Mouse (Mus musculus): ENCODE results near the gene Birc3. TPM values are rescaled to one million over a fixed set of nuclear protein-coding genes. Genes with fewer than 3 reads are reported as not detected.
A peak's percentile ranks its signal among the peaks of the same experiment; 100 is the strongest.

Gene Birc3
- polyA plus RNA-seq, 1 experiment from 2014 or later: 4.7 TPM

DNA sequence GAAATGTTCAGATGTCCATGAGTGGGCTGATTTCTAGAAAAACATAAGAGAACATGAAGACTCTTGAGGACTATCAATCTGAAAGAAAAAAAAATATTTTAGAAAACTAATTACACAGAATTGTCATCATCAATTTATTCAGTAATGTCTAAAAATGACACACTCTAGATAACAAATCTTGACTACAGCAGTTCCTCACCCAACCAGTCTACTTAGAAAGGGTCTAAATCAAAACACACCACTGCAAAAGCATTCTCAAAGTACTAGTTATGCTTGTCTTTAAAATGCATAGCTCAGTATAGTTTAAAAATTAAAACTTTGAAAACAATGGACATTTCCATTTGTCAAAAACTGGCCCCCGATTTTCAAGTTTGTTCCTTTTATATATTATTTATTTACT lies 37.7 kb downstream of the Birc3 start:
- no peak overlapping the region for H3K27ac ChIP-seq
- H3K36me3 ChIP-seq: peaks cover 11% of the 10 kb centered on the region
- no peak overlapping the region for H3K4me3 ChIP-seq
- no peak overlapping the region; the same call in none of the 2 replicates for H3K4me2 ChIP-seq (replicated peaks)
- peaks cover 27% of the 10 kb centered on the region for H3K4me1 ChIP-seq
- no peak overlapping the region for H3K9ac ChIP-seq
- ATAC-seq (ENCODE audit: low FRiP score): no peak
- WGBS: 95% methylated on average over 1 of the region's 1 CpGs
- H3K9me3 ChIP-seq (replicated peaks): no peaks in the 10 kb centered on the region
- H3K27me3 ChIP-seq: no peaks in the 10 kb centered on the region

DNA sequence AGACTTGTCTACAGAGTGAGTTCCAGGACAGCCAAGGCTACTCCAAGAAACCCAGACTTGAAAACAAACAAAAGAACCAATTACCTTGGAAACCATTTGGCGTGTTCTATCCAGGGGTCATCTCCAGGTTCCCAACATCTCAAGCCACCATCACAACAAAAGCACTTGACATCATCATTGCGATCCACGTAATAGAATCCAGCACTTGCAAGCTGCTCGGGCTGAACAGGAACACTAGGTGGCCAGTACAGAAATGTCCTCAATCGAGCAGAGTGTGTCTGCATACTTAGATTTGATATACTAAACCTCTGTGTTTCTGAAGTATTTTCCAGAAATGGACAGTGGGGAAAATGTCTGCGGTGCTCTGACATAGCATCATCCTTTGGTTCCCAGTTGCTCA lies 39.6 kb downstream of the Birc3 start:
- 91% methylated on average over 6 of the region's 6 CpGs for WGBS
- peaks cover 11% of the 10 kb centered on the region for H3K36me3 ChIP-seq
- H3K4me2 ChIP-seq (replicated peaks): peak overlapping the region; percentile 32; the same call in 1 of the 2 replicates
- no peak overlapping the region for H3K4me3 ChIP-seq
- H3K4me1 ChIP-seq: peaks cover 36% of the 10 kb centered on the region
- no peaks in the 10 kb centered on the region for H3K27me3 ChIP-seq
- H3K9me3 ChIP-seq (replicated peaks): no peaks in the 10 kb centered on the region
- no peak for ATAC-seq (ENCODE audit: low FRiP score)
- no peak overlapping the region for H3K9ac ChIP-seq
- no peak overlapping the region for H3K27ac ChIP-seq

DNA sequence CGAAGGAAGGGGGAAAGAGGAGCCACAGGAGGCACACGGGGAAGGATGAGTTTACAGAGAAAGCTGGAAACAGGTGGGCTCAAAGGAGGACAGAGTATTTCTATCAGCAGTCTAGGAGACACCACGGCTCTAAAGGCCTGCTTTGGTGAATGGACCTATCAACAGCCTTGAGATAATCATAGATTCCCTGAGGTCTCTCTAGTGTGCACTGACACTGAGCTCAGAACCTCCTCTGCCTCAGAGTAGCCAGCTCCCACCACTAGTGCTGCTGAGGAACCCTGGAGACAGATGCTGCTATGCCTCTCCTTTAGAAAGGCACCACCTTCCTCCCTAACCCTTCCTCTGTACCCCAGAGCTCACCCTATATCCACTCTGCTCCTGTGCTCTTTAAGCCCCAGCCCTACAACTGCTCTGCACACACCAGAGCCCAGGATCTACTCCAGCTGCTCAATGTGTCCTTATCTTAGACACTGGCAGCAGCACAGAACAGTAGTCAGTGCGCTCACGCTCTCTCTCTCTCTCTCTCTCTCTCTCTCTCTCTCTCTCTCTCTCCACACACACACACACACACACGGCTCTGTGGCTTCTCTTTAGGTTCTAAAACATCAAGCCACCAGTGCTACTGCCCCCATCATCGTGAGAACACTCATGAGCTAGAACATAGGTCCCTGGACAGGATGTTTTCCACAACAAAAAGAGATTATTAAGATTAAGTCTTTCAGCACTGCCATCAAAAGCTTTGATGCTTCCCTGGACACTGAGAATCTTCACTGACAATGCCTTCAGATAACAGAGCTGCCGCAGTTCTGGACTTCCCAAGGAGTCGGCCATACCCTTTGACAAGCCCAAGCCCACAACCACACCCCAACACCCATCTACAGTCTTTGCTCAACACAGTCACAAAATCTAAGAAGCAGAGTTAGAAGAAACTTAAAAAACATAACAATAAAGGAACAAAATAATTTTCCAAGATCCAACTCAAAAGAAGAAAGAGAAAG lies 43.2 kb downstream of the Birc3 start:
- Histone ChIP-seq H3K4me1 (peaks cover 32% of the 10 kb centered on the region), H3K9me3 (replicated peaks) (no peaks in the 10 kb centered on the region), H3K27me3 (no peaks in the 10 kb centered on the region), H3K9ac (no peak overlapping the region), H3K27ac (no peak overlapping the region), H3K4me2 (replicated peaks) (peak overlapping the region; percentile 30; the same call in 1 of the 2 replicates), H3K4me3 (no peak overlapping the region), H3K36me3 (peaks cover 16% of the 10 kb centered on the region)
- no peak for ATAC-seq (ENCODE audit: low FRiP score)
- WGBS: 86% methylated on average over 9 of the region's 9 CpGs

DNA sequence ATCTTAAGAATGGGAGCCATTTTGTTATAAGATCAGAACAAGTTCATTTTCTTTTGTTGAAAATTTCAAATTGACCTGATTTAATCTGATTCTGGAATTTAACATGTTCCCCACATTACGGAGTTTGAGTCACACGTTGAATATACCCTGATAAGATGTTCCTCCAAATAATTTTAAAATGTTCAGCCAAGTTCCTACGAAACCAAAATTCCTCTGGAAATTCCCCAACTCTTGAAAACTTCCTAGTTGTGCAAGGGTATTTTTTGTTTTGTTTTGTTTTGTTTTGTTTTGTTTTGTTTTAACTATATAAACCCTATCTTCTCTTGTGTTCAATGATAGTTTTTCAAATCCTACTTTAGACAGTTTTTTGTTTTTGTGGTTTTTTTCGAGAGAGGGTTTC lies 44.3 kb downstream of the Birc3 start:
- peaks cover 12% of the 10 kb centered on the region for H3K36me3 ChIP-seq
- no peak overlapping the region for H3K4me3 ChIP-seq
- no peak for ATAC-seq (ENCODE audit: low FRiP score)
- no peak overlapping the region for H3K27ac ChIP-seq
- WGBS: 96% methylated on average over 4 of the region's 4 CpGs
- peaks cover 25% of the 10 kb centered on the region for H3K4me1 ChIP-seq
- H3K27me3 ChIP-seq: no peaks in the 10 kb centered on the region
- H3K9me3 ChIP-seq (replicated peaks): no peaks in the 10 kb centered on the region
- H3K9ac ChIP-seq: no peak overlapping the region
- H3K4me2 ChIP-seq (replicated peaks): no peak overlapping the region

DNA sequence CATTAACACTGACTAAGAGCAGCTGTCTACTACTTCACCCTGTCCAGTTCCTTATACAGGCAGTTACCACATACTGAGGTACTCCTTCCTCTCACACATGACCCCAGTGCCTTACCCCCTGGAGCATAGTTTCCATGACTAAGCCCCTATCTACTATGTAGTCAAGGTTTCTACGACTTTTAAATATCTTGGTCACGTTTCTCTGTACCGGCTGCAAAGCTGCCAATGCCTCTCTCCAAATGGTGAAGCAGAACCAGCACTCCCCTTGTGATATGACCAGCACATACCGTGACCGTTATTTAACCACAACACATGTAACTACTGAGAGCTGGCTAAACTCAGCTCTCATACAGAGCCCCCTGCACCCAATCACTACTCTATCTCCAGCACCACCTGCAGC lies 48.1 kb downstream of the Birc3 start:
- H3K27me3 ChIP-seq: no peaks in the 10 kb centered on the region
- no peaks in the 10 kb centered on the region for H3K9me3 ChIP-seq (replicated peaks)
- ATAC-seq (ENCODE audit: low FRiP score): no peak
- H3K4me3 ChIP-seq: no peak overlapping the region
- no peak overlapping the region for H3K4me2 ChIP-seq (replicated peaks)
- H3K36me3 ChIP-seq: peaks cover 25% of the 10 kb centered on the region
- H3K27ac ChIP-seq: no peak overlapping the region
- H3K9ac ChIP-seq: no peak overlapping the region
- WGBS: 90% methylated on average over 5 of the region's 5 CpGs
- peaks cover 8% of the 10 kb centered on the region; the same call in 1 of the 2 replicates for H3K4me1 ChIP-seq

DNA sequence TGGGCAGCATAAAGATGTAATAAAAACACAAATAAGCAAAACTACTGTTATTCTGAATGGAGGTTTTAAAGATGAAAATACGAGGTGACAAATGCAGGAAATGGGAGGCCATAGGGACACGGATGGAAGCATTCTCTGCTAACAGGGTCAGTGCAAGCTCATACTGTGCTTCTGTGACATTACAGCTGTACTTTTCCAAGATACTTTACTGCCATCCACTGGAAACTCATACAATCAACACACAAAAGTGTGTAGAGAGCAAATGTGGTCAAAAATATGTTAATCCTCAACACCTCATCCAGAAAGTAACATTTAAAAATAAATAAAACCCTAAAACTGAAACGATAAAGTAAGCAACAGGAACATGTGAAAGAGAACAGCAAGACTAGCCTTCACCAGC lies 50.2 kb downstream of the Birc3 start:
- no peak overlapping the region for H3K9ac ChIP-seq
- ATAC-seq (ENCODE audit: low FRiP score): no peak
- H3K27ac ChIP-seq: no peak overlapping the region
- H3K4me1 ChIP-seq: peaks cover 3% of the 10 kb centered on the region; the same call in 1 of the 2 replicates
- H3K36me3 ChIP-seq: peaks cover 42% of the 10 kb centered on the region
- H3K4me2 ChIP-seq (replicated peaks): no peak overlapping the region
- 90% methylated on average over 3 of the region's 3 CpGs for WGBS
- no peaks in the 10 kb centered on the region for H3K9me3 ChIP-seq (replicated peaks)
- no peaks in the 10 kb centered on the region for H3K27me3 ChIP-seq
- H3K4me3 ChIP-seq: no peak overlapping the region

DNA sequence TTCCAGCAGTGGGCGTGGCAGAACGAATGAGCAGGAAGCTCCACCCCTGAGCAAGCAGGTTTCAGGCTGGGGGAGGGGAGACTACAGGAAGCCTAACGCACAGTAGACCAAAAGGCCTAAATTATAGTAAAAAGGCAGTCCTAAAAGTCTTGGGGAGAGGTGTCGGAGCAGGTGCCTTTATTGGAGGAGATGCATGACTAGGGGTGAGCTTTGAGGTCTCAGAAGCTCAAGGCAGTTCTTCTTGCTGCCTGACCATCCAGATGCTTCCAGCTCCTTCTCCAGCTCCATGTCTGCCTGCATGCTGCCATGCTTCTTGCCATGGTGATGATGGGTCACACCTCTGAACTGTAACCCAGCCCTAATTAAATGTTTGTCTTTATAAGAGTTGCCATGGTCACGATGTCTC lies 67.9 kb downstream of the Birc3 start:
- no peak overlapping the region for H3K9ac ChIP-seq
- no peak overlapping the region for H3K4me3 ChIP-seq
- H3K9me3 ChIP-seq (replicated peaks): no peaks in the 10 kb centered on the region
- no peak overlapping the region for H3K4me2 ChIP-seq (replicated peaks)
- WGBS: 75% methylated on average over 3 of the region's 5 CpGs
- H3K36me3 ChIP-seq: no peaks in the 10 kb centered on the region
- no peaks in the 10 kb centered on the region for H3K4me1 ChIP-seq
- H3K27ac ChIP-seq: no peak overlapping the region
- ATAC-seq (ENCODE audit: low FRiP score): no peak
- no peaks in the 10 kb centered on the region for H3K27me3 ChIP-seq

Other genes with a start within 250 kb of the Birc3 start
- not detected in 2 replicates for gene Mmp20, start 245.0 kb downstream of the Birc3 start, polyA plus RNA-seq (2016; fragmentation: Nextera tagmentation; extraction: Ambion mirVana)
- gene Mmp7, start 181.1 kb downstream of the Birc3 start, polyA plus RNA-seq (2016; fragmentation: Nextera tagmentation; extraction: Ambion mirVana): not detected in 2 replicates
- 80.1 and 84.2 TPM in 2 replicates for gene Tmem123, start 109.1 kb downstream of the Birc3 start, polyA plus RNA-seq (2016; fragmentation: Nextera tagmentation; extraction: Ambion mirVana)
- 45.5 and 47.2 TPM in 2 replicates for gene Birc2, start 36.1 kb downstream of the Birc3 start, polyA plus RNA-seq (2016; fragmentation: Nextera tagmentation; extraction: Ambion mirVana)
- 32.1 and 35.6 TPM in 2 replicates for gene Yap1, start 131.4 kb upstream of the Birc3 start, polyA plus RNA-seq (2016; fragmentation: Nextera tagmentation; extraction: Ambion mirVana)
- gene Cfap300, start 169.6 kb upstream of the Birc3 start, polyA plus RNA-seq (2016; fragmentation: Nextera tagmentation; extraction: Ambion mirVana): 15.7 and 18.8 TPM in 2 replicates